Mouse (Mus musculus): ENCODE measurements around the gene Krtap27-1. TPM values are rescaled to one million over a fixed set of nuclear protein-coding genes. Genes with fewer than 3 reads are reported as not detected.

Krtap27-1 gene
- not detected in 2 replicates for polyA plus RNA-seq (2014; fragmentation: Nextera tagmentation; extraction: Ambion mirVana)

DNA sequence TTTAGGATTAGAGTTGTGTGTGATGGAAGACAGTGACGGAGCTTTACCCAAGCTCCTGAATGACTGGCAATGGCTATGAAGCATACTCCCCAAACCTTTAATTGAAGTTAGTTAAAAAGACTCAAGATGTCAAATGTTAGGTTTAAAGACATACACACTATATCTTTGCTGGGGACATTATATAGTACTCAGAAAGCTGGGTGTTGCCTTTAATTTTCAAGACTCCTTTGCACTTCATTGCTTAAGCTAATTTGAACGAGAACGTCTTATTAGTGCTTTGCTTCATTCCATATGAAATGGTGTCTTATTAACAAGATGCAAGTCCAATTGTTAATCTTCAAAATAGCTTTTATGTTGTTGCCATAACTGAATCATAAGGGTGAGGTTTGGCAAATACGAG, at the start of gene Krtap27-1:
Krtap27-1 (minus strand) TSS at position 101 of the 400 bp plus-strand sequence.
- no peaks in the 10 kb centered on the region for H3K9me3 ChIP-seq (ENCODE audit: low read depth, low read length)
- WGBS: 88% methylated on average over 4 of the region's 4 CpGs
- H3K4me3 ChIP-seq (ENCODE audit: low read depth, low read length): no peak within 1 kb of the TSS
- no peak for TF ChIP-seq CTCF (IDR thresholded peaks at IDR 0.05; ENCODE audit: low read depth)
- H3K4me2 ChIP-seq: no peak within 1 kb of the TSS
- H3K4me1 ChIP-seq (ENCODE audit: insufficient read depth): no peaks in the 10 kb centered on the region
- ATAC-seq (ENCODE audit: insufficient read depth) (no peak), DNase-seq (no peak)
- H3K27me3 ChIP-seq (ENCODE audit: insufficient read depth, low read length): no peaks in the 10 kb centered on the region
- no peaks in the 10 kb centered on the region for H3K36me3 ChIP-seq (ENCODE audit: insufficient read depth)
- H3K9ac ChIP-seq: no peak within 1 kb of the TSS
- H3K27ac ChIP-seq (ENCODE audit: low read depth): no peak within 1 kb of the TSS

DNA sequence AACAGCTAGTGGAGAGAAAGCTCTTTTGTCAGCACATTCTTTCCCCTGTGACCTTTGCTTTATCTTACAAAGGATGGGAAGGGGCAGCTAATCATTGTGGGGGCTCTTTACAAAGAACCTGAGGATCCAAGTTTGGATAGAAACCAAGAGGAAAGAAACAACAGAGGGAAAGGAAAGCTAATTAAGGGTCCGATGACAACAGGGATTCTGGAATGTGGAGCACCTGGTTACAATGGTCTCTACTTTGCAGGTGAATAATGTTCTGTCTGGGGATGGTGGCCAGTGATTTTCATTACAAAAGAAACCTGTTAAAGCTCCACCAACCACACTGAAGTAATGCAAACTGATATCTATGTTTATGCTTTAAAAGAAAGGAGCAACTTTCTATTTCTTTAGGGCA, 48.6 kb upstream of the Krtap27-1 start:
- Histone ChIP-seq H3K27me3 (ENCODE audit: insufficient read depth, low read length) (no peaks in the 10 kb centered on the region), H3K4me2 (no peak overlapping the region), H3K9ac (no peak overlapping the region), H3K36me3 (ENCODE audit: insufficient read depth) (no peaks in the 10 kb centered on the region), H3K9me3 (ENCODE audit: low read depth, low read length) (no peaks in the 10 kb centered on the region), H3K4me1 (ENCODE audit: insufficient read depth) (no peaks in the 10 kb centered on the region), H3K4me3 (ENCODE audit: low read depth, low read length) (no peak overlapping the region), H3K27ac (ENCODE audit: low read depth) (no peak overlapping the region)
- 41% methylated on average over 1 of the region's 1 CpGs for WGBS
- TF ChIP-seq CTCF (IDR thresholded peaks at IDR 0.05; ENCODE audit: low read depth): no peak
- ATAC-seq (ENCODE audit: insufficient read depth) (no peak), DNase-seq (no peak)

DNA sequence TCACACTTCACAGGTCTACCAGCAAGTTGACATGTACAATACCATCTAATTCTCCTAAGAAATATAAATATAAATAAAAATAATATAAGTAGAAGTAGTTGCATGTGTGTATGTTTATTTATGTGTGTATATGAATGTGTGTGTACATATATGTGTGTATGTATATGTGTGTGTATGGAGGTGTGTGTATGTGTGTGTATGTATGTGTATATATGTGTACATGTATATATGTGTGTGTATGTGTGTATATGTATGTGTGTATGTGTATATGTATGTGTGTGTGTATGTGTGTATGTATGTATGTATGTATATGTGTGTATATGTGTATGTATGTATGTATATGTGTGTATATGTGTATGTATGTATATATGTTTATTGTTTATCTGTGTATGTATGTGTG, 45.1 kb upstream of the Krtap27-1 start:
- Histone ChIP-seq H3K9me3 (ENCODE audit: low read depth, low read length) (no peaks in the 10 kb centered on the region), H3K4me3 (ENCODE audit: low read depth, low read length) (no peak overlapping the region), H3K36me3 (ENCODE audit: insufficient read depth) (no peaks in the 10 kb centered on the region), H3K4me1 (ENCODE audit: insufficient read depth) (no peaks in the 10 kb centered on the region), H3K27ac (ENCODE audit: low read depth) (no peak overlapping the region), H3K27me3 (ENCODE audit: insufficient read depth, low read length) (no peaks in the 10 kb centered on the region), H3K9ac (no peak overlapping the region), H3K4me2 (no peak overlapping the region)
- DNase-seq: no peak
- ATAC-seq (ENCODE audit: insufficient read depth): no peak
- no peak for TF ChIP-seq CTCF (IDR thresholded peaks at IDR 0.05; ENCODE audit: low read depth)

DNA sequence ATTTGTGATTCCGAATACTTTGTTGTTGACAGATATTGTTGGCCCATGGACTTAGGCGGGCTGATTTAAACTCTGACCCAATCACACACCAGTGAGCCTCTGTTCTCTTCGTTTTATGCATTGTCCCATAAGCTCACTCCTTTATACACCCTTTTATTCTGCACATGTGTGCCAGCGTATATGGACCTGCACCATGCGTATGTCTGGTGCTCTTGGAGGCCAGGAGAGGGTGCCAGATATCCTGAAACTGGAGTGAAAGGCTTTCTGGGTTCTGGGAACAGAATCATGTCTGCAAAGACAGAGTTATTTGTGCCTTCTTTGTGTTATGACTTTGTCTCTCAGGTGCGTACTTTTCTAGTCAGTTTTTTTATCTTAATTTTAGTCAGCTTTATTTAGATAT, 39.8 kb upstream of the Krtap27-1 start:
- H3K36me3 ChIP-seq (ENCODE audit: insufficient read depth): no peaks in the 10 kb centered on the region
- no peaks in the 10 kb centered on the region for H3K4me1 ChIP-seq (ENCODE audit: insufficient read depth)
- no peaks in the 10 kb centered on the region for H3K9me3 ChIP-seq (ENCODE audit: low read depth, low read length)
- no peak overlapping the region for H3K4me3 ChIP-seq (ENCODE audit: low read depth, low read length)
- ATAC-seq (ENCODE audit: insufficient read depth) (no peak), DNase-seq (peak; percentile 4)
- TF ChIP-seq CTCF (IDR thresholded peaks at IDR 0.05; ENCODE audit: low read depth): no peak
- WGBS: 78% methylated on average over 6 of the region's 6 CpGs
- H3K9ac ChIP-seq: no peak overlapping the region
- H3K27me3 ChIP-seq (ENCODE audit: insufficient read depth, low read length): no peaks in the 10 kb centered on the region
- H3K27ac ChIP-seq (ENCODE audit: low read depth): no peak overlapping the region
- H3K4me2 ChIP-seq: no peak overlapping the region

DNA sequence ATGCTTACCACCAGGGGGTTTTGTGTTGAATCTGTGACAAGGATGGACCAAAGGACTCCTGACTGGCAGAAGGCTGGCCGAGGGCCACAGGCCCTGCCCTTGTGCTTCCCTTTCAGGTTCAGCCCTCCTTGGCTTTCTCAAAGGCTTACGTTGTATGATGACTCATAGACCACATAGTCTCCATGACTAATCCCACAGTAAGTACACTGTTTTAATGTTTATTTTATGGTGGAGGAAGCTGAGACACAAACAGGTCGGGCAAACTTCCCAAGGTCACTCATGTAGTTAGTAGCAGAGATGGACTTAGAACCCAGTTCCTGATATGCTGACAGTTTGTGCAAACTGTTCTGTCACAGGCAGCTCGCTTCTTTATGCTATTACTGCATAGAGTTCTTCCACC, 39.3 kb upstream of the Krtap27-1 start:
- no peaks in the 10 kb centered on the region for H3K9me3 ChIP-seq (ENCODE audit: low read depth, low read length)
- H3K9ac ChIP-seq: no peak overlapping the region
- no peak for TF ChIP-seq CTCF (IDR thresholded peaks at IDR 0.05; ENCODE audit: low read depth)
- no peaks in the 10 kb centered on the region for H3K4me1 ChIP-seq (ENCODE audit: insufficient read depth)
- DNase-seq (no peak), ATAC-seq (ENCODE audit: insufficient read depth) (no peak)
- WGBS: 64% methylated on average over 4 of the region's 4 CpGs
- no peaks in the 10 kb centered on the region for H3K27me3 ChIP-seq (ENCODE audit: insufficient read depth, low read length)
- no peak overlapping the region for H3K27ac ChIP-seq (ENCODE audit: low read depth)
- no peaks in the 10 kb centered on the region for H3K36me3 ChIP-seq (ENCODE audit: insufficient read depth)
- no peak overlapping the region for H3K4me3 ChIP-seq (ENCODE audit: low read depth, low read length)
- H3K4me2 ChIP-seq: no peak overlapping the region

DNA sequence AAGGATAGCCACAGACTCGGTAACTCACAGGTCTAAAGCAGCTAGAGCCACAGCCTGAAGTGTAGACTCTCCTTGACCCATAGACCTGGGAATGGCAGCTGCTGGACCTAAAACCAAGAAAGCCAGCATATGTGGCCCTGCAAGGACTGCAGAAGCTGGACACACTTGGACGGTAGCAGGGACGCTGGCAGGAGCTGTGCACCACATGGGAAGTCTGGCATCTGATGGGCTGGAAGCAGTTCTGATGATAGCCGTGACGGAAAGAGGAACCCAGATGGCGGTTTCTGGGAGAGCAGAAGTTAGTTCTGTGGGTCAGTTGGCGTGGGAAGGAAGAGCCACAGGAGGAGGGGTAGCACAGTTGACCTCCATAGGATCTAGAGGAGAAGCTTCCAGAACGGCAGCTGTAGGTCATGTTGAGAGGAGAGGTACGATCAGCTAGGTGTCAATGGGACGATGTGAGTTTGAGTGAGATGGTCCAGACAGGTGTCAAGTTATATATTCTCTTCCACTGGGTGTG, 36.1 kb upstream of the Krtap27-1 start, which contains the start of gene 2310061N02Rik:
2310061N02Rik (minus strand) TSS at position 467 of the 517 bp plus-strand sequence.
- no peak within 1 kb of the TSS for H3K9ac ChIP-seq
- H3K4me3 ChIP-seq (ENCODE audit: low read depth, low read length): no peak within 1 kb of the TSS
- no peaks in the 10 kb centered on the region for H3K4me1 ChIP-seq (ENCODE audit: insufficient read depth)
- no peak for DNase-seq
- no peak within 1 kb of the TSS for H3K27ac ChIP-seq (ENCODE audit: low read depth)
- TF ChIP-seq CTCF (IDR thresholded peaks at IDR 0.05; ENCODE audit: low read depth): no peak
- ATAC-seq (ENCODE audit: insufficient read depth): no peak
- H3K27me3 ChIP-seq (ENCODE audit: insufficient read depth, low read length): no peaks in the 10 kb centered on the region
- WGBS: 79% methylated on average over 10 of the region's 10 CpGs
- no peak within 1 kb of the TSS for H3K4me2 ChIP-seq
- H3K9me3 ChIP-seq (ENCODE audit: low read depth, low read length): no peaks in the 10 kb centered on the region
- H3K36me3 ChIP-seq (ENCODE audit: insufficient read depth): no peaks in the 10 kb centered on the region

DNA sequence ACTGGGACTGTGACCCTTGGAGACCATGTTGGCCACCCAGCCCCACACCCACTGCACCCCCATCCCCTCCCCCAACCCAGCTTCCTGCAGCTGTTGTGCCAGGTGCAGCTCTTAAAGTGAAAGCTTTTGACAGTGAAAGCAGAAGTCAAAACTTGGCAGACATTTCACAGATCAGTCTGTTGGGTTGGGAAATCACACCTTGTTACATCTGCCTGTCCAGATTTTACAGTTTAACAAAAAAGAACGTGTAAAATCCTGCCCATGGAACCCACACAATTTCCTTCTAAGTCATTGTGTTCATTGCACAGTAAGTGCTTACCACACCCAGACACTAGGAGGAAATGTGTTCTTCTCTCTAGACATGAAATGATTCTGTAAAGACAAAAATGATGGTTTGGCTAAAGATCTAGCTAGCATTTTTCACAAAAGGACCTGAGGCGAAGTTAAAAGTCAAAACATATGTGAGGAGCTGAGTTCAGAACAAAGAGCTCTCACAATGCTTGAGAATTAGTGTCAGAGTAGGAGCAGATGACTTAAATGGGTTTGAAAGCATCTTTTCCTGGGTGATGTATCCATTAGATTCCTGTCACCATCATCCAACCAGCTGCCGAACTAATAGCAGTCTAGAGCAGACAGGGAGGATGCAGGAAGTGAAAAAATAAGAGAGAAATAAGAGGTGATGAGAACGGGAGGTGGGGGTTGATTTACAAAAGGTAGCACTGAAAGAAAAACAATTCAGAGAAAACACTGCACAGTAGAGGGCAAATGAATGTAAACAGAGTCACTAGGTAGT, 29.8 kb upstream of the Krtap27-1 start:
- no peak for TF ChIP-seq CTCF (IDR thresholded peaks at IDR 0.05; ENCODE audit: low read depth)
- H3K4me1 ChIP-seq (ENCODE audit: insufficient read depth): no peaks in the 10 kb centered on the region
- H3K4me2 ChIP-seq: no peak overlapping the region
- H3K4me3 ChIP-seq (ENCODE audit: low read depth, low read length): no peak overlapping the region
- H3K36me3 ChIP-seq (ENCODE audit: insufficient read depth): no peaks in the 10 kb centered on the region
- ATAC-seq (ENCODE audit: insufficient read depth) (no peak), DNase-seq (no peak)
- no peaks in the 10 kb centered on the region for H3K9me3 ChIP-seq (ENCODE audit: low read depth, low read length)
- H3K9ac ChIP-seq: no peak overlapping the region
- 46% methylated on average over 4 of the region's 4 CpGs for WGBS
- H3K27ac ChIP-seq (ENCODE audit: low read depth): no peak overlapping the region
- no peaks in the 10 kb centered on the region for H3K27me3 ChIP-seq (ENCODE audit: insufficient read depth, low read length)

All from lung, embryonic 14.5 days (tissue).